Mouse (Mus musculus): ENCODE results near the gene Dtl. TPM values are rescaled to one million over a fixed set of nuclear protein-coding genes. Genes with fewer than 3 reads are reported as not detected.

Gene Dtl
- polyA plus RNA-seq, 1 experiment from 2014 or later, result 19.0 TPM

DNA sequence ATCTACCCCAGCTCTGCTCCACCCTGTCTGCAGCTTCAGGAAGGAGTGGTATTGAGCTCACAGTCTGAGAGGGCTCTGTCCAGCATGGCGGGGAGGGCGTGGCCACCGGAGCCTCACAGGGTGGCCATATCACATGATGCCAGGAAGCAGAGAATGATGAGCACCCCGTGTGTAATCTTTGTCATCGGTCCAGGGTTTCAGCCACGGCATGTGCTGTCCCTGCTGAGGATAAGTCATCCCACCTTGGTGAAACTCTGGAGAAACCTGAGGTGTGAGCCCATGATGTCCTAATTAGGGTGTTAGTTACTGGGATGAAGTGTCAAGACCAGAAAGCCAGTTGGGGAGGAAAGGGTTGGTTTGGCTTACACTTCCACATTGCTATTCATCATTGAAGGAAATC, 33.7 kb upstream of the Dtl start:
- 93% methylated on average over 6 of the region's 6 CpGs for whole genome bisulfite sequencing
- no peaks in the 10 kb centered on the region for H3K27me3 ChIP-seq
- no peak for ATAC-seq
- H3K27ac ChIP-seq, result no peak overlapping the region
- H3K4me1 ChIP-seq (replicated peaks), result no peaks in the 10 kb centered on the region
- H3K4me2 ChIP-seq (replicated peaks), result no peak overlapping the region
- peaks cover 87% of the 10 kb centered on the region for H3K36me3 ChIP-seq
- no peak overlapping the region for H3K9ac ChIP-seq (replicated peaks)
- H3K9me3 ChIP-seq, result no peaks in the 10 kb centered on the region
- no peak overlapping the region for H3K4me3 ChIP-seq (replicated peaks)

DNA sequence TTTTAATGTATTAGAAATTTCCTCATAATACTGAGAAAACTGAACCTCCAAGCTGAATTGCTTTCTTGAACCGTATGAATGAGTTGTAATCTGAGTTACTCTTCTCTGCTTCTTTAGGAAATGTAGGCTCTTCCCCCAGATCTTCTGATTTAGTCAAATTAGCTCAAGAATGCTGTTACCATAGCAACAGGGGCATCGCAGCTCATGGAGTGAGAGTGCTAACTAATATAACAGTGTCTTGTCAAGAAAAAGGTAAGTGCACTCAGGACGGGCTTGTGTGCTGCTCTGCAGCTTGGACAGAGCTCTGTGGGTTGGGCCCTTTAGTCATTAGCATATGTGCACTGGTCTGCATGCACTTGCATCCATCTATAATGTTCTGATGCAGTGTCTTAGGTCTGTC, 29.3 kb upstream of the Dtl start:
- no peaks in the 10 kb centered on the region for H3K4me1 ChIP-seq (replicated peaks)
- no peak overlapping the region for H3K4me2 ChIP-seq (replicated peaks)
- no peaks in the 10 kb centered on the region for H3K27me3 ChIP-seq
- WGBS, result 80% methylated on average over 3 of the region's 3 CpGs
- H3K36me3 ChIP-seq, result peaks cover 70% of the 10 kb centered on the region
- no peak for ATAC-seq
- H3K27ac ChIP-seq, result no peak overlapping the region
- H3K9me3 ChIP-seq, result no peaks in the 10 kb centered on the region
- no peak overlapping the region for H3K4me3 ChIP-seq (replicated peaks)
- no peak overlapping the region for H3K9ac ChIP-seq (replicated peaks)

DNA sequence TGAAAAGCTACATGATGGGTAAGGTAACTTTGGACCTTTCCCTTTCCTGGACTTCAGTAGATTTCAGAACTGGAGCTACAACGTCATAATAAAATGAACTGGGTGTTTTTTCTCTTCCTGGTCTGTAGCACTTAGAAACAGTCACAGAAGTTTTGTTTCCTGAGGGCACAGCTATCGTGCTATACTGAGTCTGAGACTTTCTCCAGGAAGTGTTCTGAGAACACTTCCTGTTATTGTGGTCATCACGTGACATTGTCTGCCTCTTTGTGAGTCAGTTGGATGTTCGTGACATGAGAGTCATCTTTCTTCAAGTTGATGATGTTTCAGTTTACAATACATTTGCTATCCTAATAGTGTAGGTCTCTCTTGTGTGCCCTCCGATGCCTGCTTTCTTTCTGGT, 23.9 kb upstream of the Dtl start:
- peaks cover 57% of the 10 kb centered on the region for H3K36me3 ChIP-seq
- no peak overlapping the region for H3K4me3 ChIP-seq (replicated peaks)
- no peaks in the 10 kb centered on the region for H3K4me1 ChIP-seq (replicated peaks)
- H3K9ac ChIP-seq (replicated peaks), result no peak overlapping the region
- no peak for ATAC-seq
- no peaks in the 10 kb centered on the region for H3K27me3 ChIP-seq
- H3K4me2 ChIP-seq (replicated peaks), result no peak overlapping the region
- 89% methylated on average over 5 of the region's 5 CpGs for WGBS
- H3K9me3 ChIP-seq, result no peaks in the 10 kb centered on the region
- no peak overlapping the region for H3K27ac ChIP-seq

DNA sequence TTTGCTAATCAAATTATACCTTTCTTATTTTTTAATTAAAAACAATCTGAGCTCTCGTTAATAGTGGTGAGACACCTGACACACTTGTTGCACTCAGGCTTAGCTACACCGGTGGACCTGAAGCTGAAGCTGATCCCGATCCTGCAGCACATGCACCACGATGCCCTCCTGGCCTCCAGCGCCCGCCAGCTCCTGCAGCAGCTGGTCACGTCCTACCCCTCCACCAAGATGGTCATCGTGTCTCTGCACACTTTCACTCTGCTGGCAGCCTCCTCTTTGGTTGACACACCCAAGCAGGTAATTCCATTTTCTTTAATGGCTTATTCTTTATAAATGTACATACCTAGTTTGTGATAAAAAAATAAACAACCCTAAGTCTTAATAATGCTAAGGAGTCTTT, 20.7 kb upstream of the Dtl start:
- H3K4me2 ChIP-seq (replicated peaks), result no peak overlapping the region
- no peak overlapping the region for H3K27ac ChIP-seq
- no peaks in the 10 kb centered on the region for H3K4me1 ChIP-seq (replicated peaks)
- WGBS, result 94% methylated on average over 8 of the region's 8 CpGs
- no peaks in the 10 kb centered on the region for H3K27me3 ChIP-seq
- H3K4me3 ChIP-seq (replicated peaks), result no peak overlapping the region
- peaks cover 58% of the 10 kb centered on the region for H3K36me3 ChIP-seq
- no peaks in the 10 kb centered on the region for H3K9me3 ChIP-seq
- H3K9ac ChIP-seq (replicated peaks), result no peak overlapping the region
- ATAC-seq, result no peak

DNA sequence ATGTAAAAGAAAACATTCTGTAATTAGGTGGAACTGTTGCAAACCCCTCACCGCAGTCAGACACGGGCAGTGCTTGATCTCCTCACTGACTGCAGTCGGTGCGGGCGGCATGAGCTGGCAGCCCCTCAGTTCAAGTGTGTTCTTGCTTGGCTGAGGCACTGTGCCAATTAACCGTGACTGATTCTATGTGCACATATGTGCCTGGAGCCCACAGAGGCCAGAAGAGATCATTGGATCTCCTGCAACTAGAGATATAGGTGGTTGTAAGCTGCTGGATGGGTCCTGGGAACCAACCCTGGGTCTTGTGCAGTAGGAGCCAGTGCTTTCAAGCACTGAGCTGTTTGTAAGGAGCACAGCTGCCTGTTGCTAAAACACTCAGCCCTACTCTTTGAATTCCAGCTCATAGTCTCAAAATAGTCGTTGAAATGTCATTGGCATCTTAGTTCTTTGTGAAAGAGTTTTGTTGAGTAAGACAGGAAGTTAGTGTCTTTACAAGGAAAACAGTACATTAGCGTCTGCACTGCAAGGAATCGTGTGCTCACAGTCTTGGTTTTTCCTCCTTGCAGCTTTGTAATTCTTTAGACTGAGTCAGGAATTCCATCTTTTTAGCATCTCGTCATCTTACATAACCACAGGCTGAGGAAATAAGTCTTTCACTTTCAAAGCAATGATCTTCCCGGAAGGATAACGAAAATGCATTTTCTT, 16.8 kb upstream of the Dtl start:
- ATAC-seq, result no peak
- Histone ChIP-seq H3K27ac (no peak overlapping the region), H3K27me3 (no peaks in the 10 kb centered on the region), H3K4me1 (replicated peaks) (no peaks in the 10 kb centered on the region), H3K4me2 (replicated peaks) (no peak overlapping the region), H3K4me3 (replicated peaks) (no peak overlapping the region), H3K9ac (replicated peaks) (no peak overlapping the region), H3K36me3 (peaks cover 58% of the 10 kb centered on the region), H3K9me3 (no peaks in the 10 kb centered on the region)
- 93% methylated on average over 12 of the region's 12 CpGs for WGBS

DNA sequence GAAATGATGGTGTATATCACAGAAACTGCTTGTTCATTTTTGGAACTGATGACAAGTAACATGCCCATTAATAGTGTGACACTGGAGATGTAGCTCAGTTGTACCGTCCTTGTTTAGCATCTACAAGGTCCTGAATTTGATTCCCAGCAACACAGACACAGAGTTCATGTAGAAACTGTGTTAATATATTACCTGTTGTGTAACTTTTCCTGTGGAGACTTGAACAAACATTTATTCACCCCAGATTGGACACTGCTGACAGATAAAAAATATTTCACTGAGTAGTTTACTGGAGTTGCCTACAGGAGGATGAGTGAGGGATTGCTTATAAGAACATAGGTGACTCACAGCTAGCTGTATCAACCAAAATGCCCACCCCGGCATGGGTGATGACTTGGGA, 13.4 kb upstream of the Dtl start:
- no peaks in the 10 kb centered on the region for H3K4me1 ChIP-seq (replicated peaks)
- H3K36me3 ChIP-seq, result peaks cover 61% of the 10 kb centered on the region
- no peak overlapping the region for H3K9ac ChIP-seq (replicated peaks)
- H3K4me2 ChIP-seq (replicated peaks), result no peak overlapping the region
- H3K27ac ChIP-seq, result no peak overlapping the region
- no peak for ATAC-seq
- no peaks in the 10 kb centered on the region for H3K9me3 ChIP-seq
- no peaks in the 10 kb centered on the region for H3K27me3 ChIP-seq
- no peak overlapping the region for H3K4me3 ChIP-seq (replicated peaks)
- WGBS, result 100% methylated on average over 2 of the region's 2 CpGs

DNA sequence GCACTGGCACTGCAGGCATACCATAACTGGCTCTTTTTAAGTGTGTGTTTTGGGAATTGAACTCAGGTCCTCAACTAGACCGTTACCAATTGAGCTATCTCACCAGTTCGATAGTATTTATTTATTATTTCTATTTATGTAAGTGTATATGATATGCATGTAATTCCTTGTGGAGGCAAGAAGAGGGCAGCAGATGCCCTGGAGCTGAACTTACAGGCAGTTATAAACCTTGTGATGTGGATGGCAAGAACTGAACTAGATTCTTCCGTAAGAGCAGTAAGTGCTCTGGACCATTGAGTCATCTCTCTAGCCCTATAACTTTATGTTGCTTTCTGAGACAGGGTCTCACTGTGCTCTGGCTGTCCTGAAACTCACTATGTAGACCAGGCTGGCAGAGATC, 11.7 kb upstream of the Dtl start:
- Histone ChIP-seq H3K4me1 (replicated peaks) (no peaks in the 10 kb centered on the region), H3K36me3 (peaks cover 67% of the 10 kb centered on the region), H3K9me3 (no peaks in the 10 kb centered on the region), H3K27me3 (no peaks in the 10 kb centered on the region), H3K9ac (replicated peaks) (no peak overlapping the region), H3K4me2 (replicated peaks) (no peak overlapping the region), H3K27ac (no peak overlapping the region), H3K4me3 (replicated peaks) (no peak overlapping the region)
- no peak for ATAC-seq
- 97% methylated on average over 3 of the region's 3 CpGs for WGBS

DNA sequence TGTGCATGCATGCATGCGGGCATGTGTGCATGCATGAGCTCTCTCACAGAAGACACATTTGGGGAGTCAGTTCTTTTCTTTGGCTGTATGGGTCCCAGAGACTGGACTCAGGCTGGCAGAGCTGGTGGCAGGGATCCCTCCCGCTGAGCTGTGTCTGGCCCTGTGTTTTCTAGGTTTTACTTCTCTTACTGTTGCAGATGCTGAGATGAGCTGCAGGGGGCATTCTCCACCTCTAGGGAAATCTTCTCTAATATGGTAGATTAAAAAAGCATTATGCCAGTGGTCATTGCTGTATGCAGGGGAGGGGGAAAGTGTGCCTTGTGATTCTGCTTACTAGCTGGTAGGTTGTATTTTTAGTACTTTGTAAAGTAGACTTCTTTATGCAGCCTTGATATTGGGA, 10.4 kb upstream of the Dtl start:
- H3K9ac ChIP-seq (replicated peaks), result no peak overlapping the region
- WGBS, result 91% methylated on average over 2 of the region's 2 CpGs
- no peak overlapping the region for H3K27ac ChIP-seq
- no peak for ATAC-seq
- peaks cover 64% of the 10 kb centered on the region for H3K36me3 ChIP-seq
- no peak overlapping the region for H3K4me3 ChIP-seq (replicated peaks)
- no peak overlapping the region for H3K4me2 ChIP-seq (replicated peaks)
- no peaks in the 10 kb centered on the region for H3K27me3 ChIP-seq
- no peaks in the 10 kb centered on the region for H3K9me3 ChIP-seq
- no peaks in the 10 kb centered on the region for H3K4me1 ChIP-seq (replicated peaks)

DNA sequence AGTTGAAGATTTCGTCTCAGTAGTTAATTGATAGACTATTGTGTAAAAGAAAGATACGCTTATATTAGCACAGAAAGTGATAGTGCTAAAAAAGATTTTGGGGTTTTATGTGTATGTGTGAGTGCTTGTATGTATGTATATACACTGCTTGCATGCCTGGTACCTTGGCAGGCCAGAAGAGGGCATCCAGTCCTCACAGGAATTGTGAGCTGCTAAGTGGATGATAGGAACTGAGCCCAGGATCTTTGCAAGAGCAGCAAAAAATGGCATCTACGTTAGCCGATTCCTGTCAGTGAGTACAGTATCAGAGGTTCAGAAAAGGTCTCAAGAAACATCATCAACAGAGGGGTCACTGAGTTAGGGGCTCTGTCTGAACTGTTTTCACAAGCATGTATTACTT, 9.1 kb upstream of the Dtl start:
- WGBS, result 88% methylated on average over 4 of the region's 4 CpGs
- Histone ChIP-seq H3K27me3 (no peaks in the 10 kb centered on the region), H3K4me2 (replicated peaks) (no peak overlapping the region), H3K9me3 (no peaks in the 10 kb centered on the region; the same call in 1 of the 2 replicates), H3K9ac (replicated peaks) (no peak overlapping the region), H3K27ac (no peak overlapping the region), H3K4me3 (replicated peaks) (no peak overlapping the region), H3K36me3 (peaks cover 66% of the 10 kb centered on the region), H3K4me1 (replicated peaks) (no peaks in the 10 kb centered on the region)
- no peak for ATAC-seq

DNA sequence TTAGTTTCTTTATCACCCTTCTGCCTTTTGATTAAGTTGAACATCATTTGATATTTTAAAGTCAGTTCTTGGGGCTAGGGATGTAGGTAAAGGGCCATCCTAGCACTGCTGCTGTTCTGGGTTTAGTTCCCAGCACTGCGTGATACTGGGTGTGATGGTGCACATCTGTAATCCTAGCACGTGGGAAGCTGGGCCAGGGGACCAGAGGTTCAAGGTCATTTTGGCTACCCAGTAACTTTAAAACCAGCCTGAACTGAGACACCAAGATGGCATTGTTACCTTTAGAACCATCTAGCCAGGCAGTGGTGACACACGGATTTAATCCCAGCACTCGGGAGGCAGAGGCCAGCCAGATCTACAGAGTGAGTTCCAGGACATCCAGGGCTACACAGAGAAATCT, 8.5 kb upstream of the Dtl start:
- no peak for ATAC-seq
- WGBS, result 96% methylated on average over 4 of the region's 4 CpGs
- H3K4me2 ChIP-seq (replicated peaks), result no peak overlapping the region
- peaks cover 61% of the 10 kb centered on the region for H3K36me3 ChIP-seq
- no peak overlapping the region for H3K4me3 ChIP-seq (replicated peaks)
- no peaks in the 10 kb centered on the region for H3K4me1 ChIP-seq (replicated peaks)
- no peak overlapping the region for H3K9ac ChIP-seq (replicated peaks)
- no peaks in the 10 kb centered on the region; the same call in 1 of the 2 replicates for H3K9me3 ChIP-seq
- no peak overlapping the region for H3K27ac ChIP-seq
- no peaks in the 10 kb centered on the region for H3K27me3 ChIP-seq

DNA sequence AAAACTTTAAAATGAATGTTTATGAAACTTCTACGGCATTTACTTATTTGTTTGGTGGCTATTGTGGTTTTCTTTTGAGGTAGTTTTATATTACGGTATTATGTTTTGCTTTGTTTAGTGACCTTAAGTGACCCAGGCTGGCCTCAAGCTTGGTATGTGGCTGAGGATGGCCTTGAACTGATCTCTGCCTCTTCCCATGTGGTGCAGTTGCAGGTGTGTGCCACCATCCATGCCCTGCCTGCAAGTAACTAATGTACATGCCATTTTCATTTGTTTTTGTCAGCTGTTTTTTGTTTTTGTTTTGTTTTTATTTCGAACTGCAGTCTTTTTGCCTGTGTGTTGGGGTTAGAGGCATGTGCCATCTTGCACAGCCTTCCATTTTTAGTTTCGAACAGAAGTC, 6.3 kb upstream of the Dtl start:
- H3K9ac ChIP-seq (replicated peaks), result no peak overlapping the region
- peaks cover 19% of the 10 kb centered on the region for H3K4me1 ChIP-seq (replicated peaks)
- 94% methylated on average over 4 of the region's 4 CpGs for WGBS
- H3K9me3 ChIP-seq, result no peaks in the 10 kb centered on the region; the same call in 1 of the 2 replicates
- no peak overlapping the region for H3K27ac ChIP-seq
- ATAC-seq, result no peak
- no peaks in the 10 kb centered on the region for H3K27me3 ChIP-seq
- no peak overlapping the region for H3K4me3 ChIP-seq (replicated peaks)
- no peak overlapping the region for H3K4me2 ChIP-seq (replicated peaks)
- peaks cover 40% of the 10 kb centered on the region for H3K36me3 ChIP-seq

DNA sequence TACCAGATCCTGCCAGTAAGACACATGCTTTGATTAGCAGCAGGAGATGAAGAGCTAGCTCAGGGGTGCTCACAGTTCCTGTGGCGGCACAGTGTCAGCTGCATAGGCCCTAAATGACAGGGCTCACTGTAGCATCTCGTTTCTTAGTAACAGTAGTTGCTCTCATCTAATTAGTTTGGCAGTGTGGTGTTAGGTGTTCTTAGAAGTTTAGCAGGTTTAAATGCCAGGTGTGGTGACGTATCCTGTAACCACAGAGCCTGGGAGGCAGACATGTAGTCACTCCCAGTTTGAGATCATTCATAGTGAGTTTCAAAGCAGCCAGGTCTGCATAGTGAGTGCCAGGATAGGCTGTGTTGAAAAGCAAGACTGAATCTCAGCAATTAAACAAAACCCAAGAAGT, 4.2 kb upstream of the Dtl start:
- no peaks in the 10 kb centered on the region for H3K27me3 ChIP-seq
- no peak for ATAC-seq
- H3K36me3 ChIP-seq, result peaks cover 28% of the 10 kb centered on the region
- 97% methylated on average over 3 of the region's 3 CpGs for WGBS
- H3K4me1 ChIP-seq (replicated peaks), result peaks cover 29% of the 10 kb centered on the region
- no peak overlapping the region for H3K9ac ChIP-seq (replicated peaks)
- no peak overlapping the region for H3K4me3 ChIP-seq (replicated peaks)
- H3K27ac ChIP-seq, result no peak overlapping the region
- H3K9me3 ChIP-seq, result no peaks in the 10 kb centered on the region; the same call in 1 of the 2 replicates
- H3K4me2 ChIP-seq (replicated peaks), result no peak overlapping the region

DNA sequence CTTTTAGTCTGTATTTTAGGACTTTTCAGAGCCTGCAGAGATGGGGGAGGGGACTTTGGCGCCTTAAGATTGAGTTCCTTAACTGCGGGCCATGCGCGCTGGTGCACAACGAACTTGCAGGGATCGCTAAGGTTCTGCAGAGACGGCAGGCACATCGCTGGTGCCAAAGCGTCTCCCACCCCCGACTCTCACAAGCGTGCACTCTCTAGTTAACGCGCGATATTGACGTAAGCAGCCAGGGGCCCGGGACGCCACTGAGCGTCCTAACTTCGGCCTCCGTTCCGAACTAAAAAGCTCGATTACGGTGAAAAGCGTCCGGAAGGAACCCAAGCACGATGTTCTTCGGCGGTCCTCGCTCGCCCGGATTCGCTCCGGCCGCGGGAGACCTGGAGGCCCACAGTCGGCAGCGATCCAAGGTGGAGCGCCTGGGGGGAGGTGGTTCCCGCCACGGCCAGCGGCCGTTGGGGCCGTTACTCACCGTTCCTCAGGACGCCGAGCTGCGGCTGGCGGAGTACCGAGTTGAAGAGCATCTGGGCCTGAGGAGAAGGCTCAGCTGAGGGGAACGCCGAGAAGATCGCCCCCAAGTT, 380 bp downstream of the Dtl start:
- Histone ChIP-seq H3K9me3 (no peaks in the 10 kb centered on the region; the same call in 1 of the 2 replicates), H3K36me3 (0 out of 2 replicates have a peak, but pooled peaks cover 2% of the 10 kb centered on the region), H3K4me1 (replicated peaks) (peaks cover 36% of the 10 kb centered on the region), H3K27me3 (no peaks in the 10 kb centered on the region), H3K4me2 (replicated peaks) (peak overlapping the region; percentile 91), H3K27ac (peak overlapping the region; percentile 53), H3K9ac (replicated peaks) (peak overlapping the region; percentile 66), H3K4me3 (replicated peaks) (peak overlapping the region; percentile 76)
- peak; percentile 22 for ATAC-seq
- WGBS, result under 1% methylated on average over 52 of the region's 52 CpGs

All from midbrain, embryonic 13.5 days (tissue).